Mouse (Mus musculus): ENCODE measurements around the gene Notch1.

- TF ChIP-seq CTCF (IDR thresholded peaks at IDR 0.05; ENCODE audit: low read depth) (no peak), EP300 (IDR thresholded peaks at IDR 0.05; ENCODE audit: low read depth) (no peak)
Measured at GRCm38 (mm10) chr2:26503661-26504575, 12.5 kb downstream of the Notch1 start.

Measured in liver, embryonic 14.5 days (tissue).